8 mouse cellular contexts compared by ENCODE assay signal in genomic region chr6:91152892-91153548, GRCm38 (mm10). TPM values are rescaled to one million over a fixed set of nuclear protein-coding genes. Genes with fewer than 3 reads are reported as not detected.
DNase-seq lines count a peak whose midpoint lies in the region; ATAC-seq and TF ChIP-seq lines count a peak whose summit lies in the region.

No protein-coding gene starts in this region.

- peaks cover 9% of the 10 kb centered on the region; the same call in 1 of the 2 replicates for H3K4me1 ChIP-seq in heart, embryonic 11.5 days (ENCODE audit: control insufficient read depth, insufficient read depth, low read length)
- H3K4me1 ChIP-seq in cortical plate, adult 2 months (ENCODE audit: control insufficient read depth, insufficient read depth, low read length): peaks cover 10% of the 10 kb centered on the region
- H3K4me1 ChIP-seq in hindbrain, embryonic 14.5 days (replicated peaks; ENCODE audit: control insufficient read depth, insufficient read depth, low read length): peaks cover 48% of the 10 kb centered on the region
- peaks cover 58% of the 10 kb centered on the region for H3K4me1 ChIP-seq in midbrain, embryonic 16.5 days (ENCODE audit: control insufficient read depth, insufficient read depth, low read length)

- no peak for TF ChIP-seq CTCF in cortical plate, adult 2 months (IDR thresholded peaks at IDR 0.05; ENCODE audit: extremely low read depth, insufficient read depth, low read length)

- 46% methylated on average over 7 of the region's 7 CpGs for whole genome bisulfite sequencing in heart, embryonic 11.5 days (ENCODE audit: insufficient replicate concordance)
- 30% methylated on average over 7 of the region's 7 CpGs for WGBS in hindbrain, embryonic 14.5 days
- 33% methylated on average over 7 of the region's 7 CpGs for WGBS in midbrain, embryonic 16.5 days

- intact Hi-C loops in heart, postnatal 10 days (cut with DNase I): no loop called here

- H3K4me2 ChIP-seq in heart, embryonic 11.5 days: peak overlapping the region; percentile 42
- peak overlapping the region; percentile 47 for H3K4me2 ChIP-seq in hindbrain, embryonic 14.5 days (replicated peaks)
- H3K4me2 ChIP-seq in midbrain, embryonic 16.5 days (ENCODE audit: low read length): peak overlapping the region; percentile 43

- H3K27me3 ChIP-seq in heart, embryonic 11.5 days (ENCODE audit: control insufficient read depth, insufficient read depth, low read length): peaks cover 5% of the 10 kb centered on the region; the same call in 1 of the 2 replicates
- H3K27me3 ChIP-seq in hindbrain, embryonic 14.5 days (ENCODE audit: control insufficient read depth, insufficient read depth, low read length): no peaks in the 10 kb centered on the region
- H3K27me3 ChIP-seq in midbrain, embryonic 16.5 days (ENCODE audit: control insufficient read depth, insufficient read depth, low read depth, low read length): no peaks in the 10 kb centered on the region

- no peak for DNase-seq in heart, postnatal 10 days
- no peak for DNase-seq in hindbrain, embryonic 14.5 days (ENCODE audit: low spot score)
- DNase-seq in gastrocnemius, postnatal 4 days (ENCODE audit: low spot score in 2 of 2): no peak
- DNase-seq in kidney, adult 8-10 months: no peak
- DNase-seq in urinary bladder, postnatal 10 days (ENCODE audit: low spot score): no peak

- no peak for TF ChIP-seq POLR2A in cortical plate, adult 2 months (IDR thresholded peaks at IDR 0.05; ENCODE audit: extremely low read depth, insufficient read depth, low read length)

- no peak overlapping the region for H3K9ac ChIP-seq in heart, embryonic 11.5 days (ENCODE audit: low read depth, low read length)
- H3K9ac ChIP-seq in hindbrain, embryonic 14.5 days: 0 out of 2 replicates have a peak overlapping the region, but pooled peaks have one; percentile 14
- no peak overlapping the region for H3K9ac ChIP-seq in midbrain, embryonic 16.5 days (ENCODE audit: low read depth, low read length)

- no peak overlapping the region for H3K27ac ChIP-seq in heart, embryonic 11.5 days (ENCODE audit: low read depth, low read length)
- peak overlapping the region; percentile 22 for H3K27ac ChIP-seq in cortical plate, adult 2 months (ENCODE audit: insufficient read depth, low read length)
- H3K27ac ChIP-seq in hindbrain, embryonic 14.5 days: peak overlapping the region; percentile 90
- H3K27ac ChIP-seq in midbrain, embryonic 16.5 days (ENCODE audit: low read length): peak overlapping the region; percentile 87

- H3K36me3 ChIP-seq in heart, embryonic 11.5 days (ENCODE audit: control insufficient read depth, insufficient read depth, low read length): no peaks in the 10 kb centered on the region
- no peaks in the 10 kb centered on the region for H3K36me3 ChIP-seq in hindbrain, embryonic 14.5 days (replicated peaks; ENCODE audit: control insufficient read depth, insufficient read depth)
- no peaks in the 10 kb centered on the region for H3K36me3 ChIP-seq in midbrain, embryonic 16.5 days (ENCODE audit: control insufficient read depth, insufficient read depth, low read length)

- no peaks in the 10 kb centered on the region for H3K9me3 ChIP-seq in heart, embryonic 11.5 days (replicated peaks; ENCODE audit: control insufficient read depth, low read length)
- H3K9me3 ChIP-seq in hindbrain, embryonic 14.5 days (ENCODE audit: control insufficient read depth, low read length): no peaks in the 10 kb centered on the region
- H3K9me3 ChIP-seq in midbrain, embryonic 16.5 days (replicated peaks; ENCODE audit: control insufficient read depth, low read length, poor library complexity, severe bottlenecking): no peaks in the 10 kb centered on the region

- ATAC-seq in heart, embryonic 11.5 days (replicated peaks; ENCODE audit: insufficient number of reproducible peaks, low FRiP score, low TSS enrichment): no peak
- no peak for ATAC-seq in hindbrain, embryonic 14.5 days (ENCODE audit: low FRiP score)
- ATAC-seq in midbrain, embryonic 16.5 days: no peak; the same call in 1 of the 2 replicates

- no peak overlapping the region for H3K4me3 ChIP-seq in heart, embryonic 11.5 days (ENCODE audit: low read depth, low read length)
- no peak overlapping the region for H3K4me3 ChIP-seq in cortical plate, adult 2 months (ENCODE audit: insufficient read depth, low read length)
- H3K4me3 ChIP-seq in hindbrain, embryonic 14.5 days (replicated peaks; ENCODE audit: low read length): no peak overlapping the region; the same call in 1 of the 2 replicates
- H3K4me3 ChIP-seq in midbrain, embryonic 16.5 days (ENCODE audit: low read depth, low read length): no peak overlapping the region

RNA-seq across cellular contexts. Expression of gene Hdac11, which starts 3.4 kb away (rescaled TPM):
- 7.9 TPM in 2 replicates for polyA plus RNA-seq in heart, embryonic 11.5 days (2014; fragmentation: Nextera tagmentation; extraction: Ambion mirVana)
- total RNA-seq in heart, postnatal 10 days (2021): 10 to 100 TPM in 1 of 2 experiments, 1 to 10 TPM in 1; 9.4 to 12.6 TPM
- polyA plus RNA-seq in cortical plate, adult 2 months (2012; rRNA removed): 179 and 185 TPM in 2 replicates
- polyA plus RNA-seq in hindbrain, embryonic 14.5 days (2014; fragmentation: Nextera tagmentation; extraction: Ambion mirVana): 42.7 and 50.1 TPM in 2 replicates
- polyA plus RNA-seq in midbrain, embryonic 16.5 days (2015; fragmentation: Nextera tagmentation; extraction: Ambion mirVana): 48.0 and 56.3 TPM in 2 replicates
- 10 to 100 TPM; 25.0 to 25.1 TPM for total RNA-seq in gastrocnemius, postnatal 4 days (2021)

RNA-seq across cellular contexts. Expression of gene Nup210, which starts 36.4 kb away (rescaled TPM):
- polyA plus RNA-seq in heart, embryonic 11.5 days (2014; fragmentation: Nextera tagmentation; extraction: Ambion mirVana): 5.1 and 5.6 TPM in 2 replicates
- 10 to 100 TPM in 1 of 2 experiments, 1 to 10 TPM in 1; 9.4 to 11.1 TPM for total RNA-seq in heart, postnatal 10 days (2021)
- polyA plus RNA-seq in cortical plate, adult 2 months (2012; rRNA removed): 17.2 and 19.6 TPM in 2 replicates
- 23.3 TPM in 2 replicates for polyA plus RNA-seq in hindbrain, embryonic 14.5 days (2014; fragmentation: Nextera tagmentation; extraction: Ambion mirVana)
- polyA plus RNA-seq in midbrain, embryonic 16.5 days (2015; fragmentation: Nextera tagmentation; extraction: Ambion mirVana): 20.5 and 20.7 TPM in 2 replicates
- 10 to 100 TPM; 29.9 to 34.0 TPM for total RNA-seq in gastrocnemius, postnatal 4 days (2021)

RNA-seq across cellular contexts. Expression of gene Fbln2, which starts 59.2 kb away (rescaled TPM):
- 105 and 137 TPM in 2 replicates for polyA plus RNA-seq in heart, embryonic 11.5 days (2014; fragmentation: Nextera tagmentation; extraction: Ambion mirVana)
- 100 to 1,000 TPM; 143 to 154 TPM for total RNA-seq in heart, postnatal 10 days (2021)
- 12.8 and 15.0 TPM in 2 replicates for polyA plus RNA-seq in cortical plate, adult 2 months (2012; rRNA removed)
- 26.2 and 27.2 TPM in 2 replicates for polyA plus RNA-seq in hindbrain, embryonic 14.5 days (2014; fragmentation: Nextera tagmentation; extraction: Ambion mirVana)
- polyA plus RNA-seq in midbrain, embryonic 16.5 days (2015; fragmentation: Nextera tagmentation; extraction: Ambion mirVana): 11.9 and 12.5 TPM in 2 replicates
- 100 to 1,000 TPM; 115 to 127 TPM for total RNA-seq in gastrocnemius, postnatal 4 days (2021)
